Mouse (Mus musculus) forebrain, embryonic 15.5 days (tissue): Measurements from ENCODE around the gene Dlat. TPM values are rescaled to one million over a fixed set of nuclear protein-coding genes. Genes with fewer than 3 reads are reported as not detected.

Source experiments
- ATAC-seq: fragments of 200-750 bp; cut with Nextera tagmentation; replicated peaks from 2 replicates; pipeline ENCODE4 v1.8.0; 2017; ENCODE audit warnings: mild to moderate bottlenecking, moderate TSS enrichment, moderate library complexity
- H3K27ac ChIP-seq: fragments of 300-500 bp; sonication (generic); replicated peaks from 2 replicates; pipeline ENCODE4 v1.5.1; 2015; ENCODE audit warnings: mild to moderate bottlenecking, inconsistent platforms
- H3K27me3 ChIP-seq: fragments of 300-500 bp; sonication (generic); 2 replicates; pipeline ENCODE4 v1.6.1; 2015; ENCODE audit warnings: inconsistent platforms
- H3K36me3 ChIP-seq: fragments of 300-500 bp; sonication (generic); 2 replicates; pipeline ENCODE4 v1.6.1; 2015; ENCODE audit warnings: mild to moderate bottlenecking, inconsistent platforms
- H3K4me1 ChIP-seq: fragments of 300-500 bp; sonication (generic); 2 replicates; pipeline ENCODE4 v1.6.1; 2015; ENCODE audit warnings: inconsistent platforms
- H3K4me2 ChIP-seq: fragments of 300-500 bp; sonication (generic); replicated peaks from 2 replicates; pipeline ENCODE4 v1.6.1; 2015; ENCODE audit warnings: mild to moderate bottlenecking, inconsistent platforms
- H3K4me3 ChIP-seq: fragments of 300-500 bp; sonication (generic); 2 replicates; pipeline ENCODE4 v1.5.1; 2015; ENCODE audit warnings: mild to moderate bottlenecking, inconsistent platforms
- H3K9ac ChIP-seq: fragments of 300-500 bp; sonication (generic); replicated peaks from 2 replicates; pipeline ENCODE4 v1.6.1; 2015; ENCODE audit warnings: mild to moderate bottlenecking, inconsistent platforms
- H3K9me3 ChIP-seq: fragments of 300-500 bp; sonication (generic); 2 replicates; pipeline ENCODE4 v1.6.1; 2016; ENCODE audit warnings: inconsistent platforms
- WGBS: fragments of 180-500 bp; shearing (Covaris S2); methylation state at CpG from one replicate; pipeline ENCODE4 v1.1.7; 2015; ENCODE audit warnings: mixed read lengths; 5-methylcytosine and 5-hydroxymethylcytosine counted together
- polyA plus RNA-seq: library from polyadenylated mRNA; unstranded; fragments of >200 nt; fragmentation: Nextera tagmentation; extraction: Ambion mirVana; gene quantifications from 2 replicates; pipeline ENCODE4 v1.2.1, GENCODE M21; 2015

The Dlat gene
- polyA plus RNA-seq, 1 experiment from 2014 or later, result 43.9 TPM

GRCm38 (mm10) chr9:50686866-50687652 lies 27.5 kb upstream of the Dlat start:
- Histone ChIP-seq H3K27me3 (no peaks in the 10 kb centered on the region), H3K9me3 (no peaks in the 10 kb centered on the region), H3K4me2 (no peak overlapping the region), H3K36me3 (peaks cover 46% of the 10 kb centered on the region), H3K9ac (no peak overlapping the region), H3K4me3 (no peak overlapping the region), H3K27ac (no peak overlapping the region), H3K4me1 (no peaks in the 10 kb centered on the region)
- WGBS, result 83% methylated on average over 6 of the region's 6 CpGs
- ATAC-seq, result no peak

GRCm38 (mm10) chr9:50681727-50682126 lies 22.1 kb upstream of the Dlat start:
- Histone ChIP-seq H3K27ac (no peak overlapping the region), H3K4me1 (no peaks in the 10 kb centered on the region), H3K27me3 (no peaks in the 10 kb centered on the region), H3K36me3 (peaks cover 56% of the 10 kb centered on the region), H3K4me3 (no peak overlapping the region), H3K4me2 (no peak overlapping the region), H3K9me3 (no peaks in the 10 kb centered on the region), H3K9ac (no peak overlapping the region)
- ATAC-seq, result no peak
- WGBS, result 77% methylated on average over 7 of the region's 7 CpGs

DNA sequence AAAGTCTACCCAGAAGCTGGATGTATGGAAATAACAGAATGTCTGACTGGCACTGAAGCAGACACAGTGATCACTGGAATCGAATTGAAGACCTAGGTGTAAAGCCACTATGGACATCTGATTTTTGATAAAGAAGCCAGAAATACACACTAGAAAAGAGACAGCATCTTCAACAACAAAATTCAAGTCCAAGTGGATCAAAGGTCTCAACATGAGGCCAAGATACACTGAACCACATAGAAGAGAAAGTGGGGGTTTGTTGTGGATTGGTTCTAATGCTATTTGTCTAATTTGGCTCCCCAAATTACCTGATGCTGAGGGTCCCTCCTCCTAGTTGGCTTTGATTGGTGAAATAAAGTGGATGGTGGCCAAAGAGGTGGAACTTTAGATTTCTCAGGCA lies 19.8 kb upstream of the Dlat start:
- Histone ChIP-seq H3K9ac (no peak overlapping the region), H3K27me3 (no peaks in the 10 kb centered on the region), H3K9me3 (no peaks in the 10 kb centered on the region), H3K4me3 (no peak overlapping the region), H3K4me2 (no peak overlapping the region), H3K36me3 (peaks cover 43% of the 10 kb centered on the region), H3K27ac (no peak overlapping the region), H3K4me1 (no peaks in the 10 kb centered on the region)
- 90% methylated on average over 1 of the region's 1 CpGs for WGBS
- ATAC-seq, result no peak

GRCm38 (mm10) chr9:50674771-50675170 lies 15.2 kb upstream of the Dlat start:
- ATAC-seq, result no peak
- Histone ChIP-seq H3K27ac (no peak overlapping the region), H3K4me2 (no peak overlapping the region), H3K4me1 (no peaks in the 10 kb centered on the region), H3K36me3 (0 out of 2 replicates have a peak, but pooled peaks cover 2% of the 10 kb centered on the region), H3K9ac (no peak overlapping the region), H3K27me3 (no peaks in the 10 kb centered on the region), H3K9me3 (no peaks in the 10 kb centered on the region), H3K4me3 (no peak overlapping the region)
- WGBS, result 38% methylated on average over 1 of the region's 1 CpGs

DNA sequence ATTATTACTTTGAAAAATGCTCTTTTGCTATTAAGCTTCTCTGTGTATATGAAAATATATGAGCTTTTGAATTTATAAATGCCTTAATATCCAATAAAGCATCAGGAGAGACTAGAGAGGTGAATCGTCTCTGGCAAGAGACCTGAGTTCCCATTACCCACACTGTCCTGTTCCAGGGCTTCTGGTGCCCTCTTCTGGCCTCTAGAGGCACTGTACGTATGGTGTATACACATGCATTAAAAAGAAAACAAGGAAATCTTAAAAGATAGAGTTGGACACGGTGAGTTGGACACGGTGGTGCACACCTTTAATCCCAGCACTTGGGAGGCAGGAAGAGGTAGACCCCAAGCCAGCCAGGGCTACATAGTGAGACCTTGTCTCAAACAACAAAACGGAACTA lies 11.1 kb upstream of the Dlat start:
- no peaks in the 10 kb centered on the region for H3K27me3 ChIP-seq
- WGBS, result 27% methylated on average over 5 of the region's 5 CpGs
- H3K4me1 ChIP-seq, result no peaks in the 10 kb centered on the region
- no peak overlapping the region for H3K4me3 ChIP-seq
- ATAC-seq, result 0 out of 2 replicates have a peak, but pooled peaks have one; percentile 55
- no peak overlapping the region for H3K4me2 ChIP-seq
- H3K9me3 ChIP-seq, result no peaks in the 10 kb centered on the region
- no peak overlapping the region for H3K9ac ChIP-seq
- H3K36me3 ChIP-seq, result peaks cover 20% of the 10 kb centered on the region
- H3K27ac ChIP-seq, result no peak overlapping the region

DNA sequence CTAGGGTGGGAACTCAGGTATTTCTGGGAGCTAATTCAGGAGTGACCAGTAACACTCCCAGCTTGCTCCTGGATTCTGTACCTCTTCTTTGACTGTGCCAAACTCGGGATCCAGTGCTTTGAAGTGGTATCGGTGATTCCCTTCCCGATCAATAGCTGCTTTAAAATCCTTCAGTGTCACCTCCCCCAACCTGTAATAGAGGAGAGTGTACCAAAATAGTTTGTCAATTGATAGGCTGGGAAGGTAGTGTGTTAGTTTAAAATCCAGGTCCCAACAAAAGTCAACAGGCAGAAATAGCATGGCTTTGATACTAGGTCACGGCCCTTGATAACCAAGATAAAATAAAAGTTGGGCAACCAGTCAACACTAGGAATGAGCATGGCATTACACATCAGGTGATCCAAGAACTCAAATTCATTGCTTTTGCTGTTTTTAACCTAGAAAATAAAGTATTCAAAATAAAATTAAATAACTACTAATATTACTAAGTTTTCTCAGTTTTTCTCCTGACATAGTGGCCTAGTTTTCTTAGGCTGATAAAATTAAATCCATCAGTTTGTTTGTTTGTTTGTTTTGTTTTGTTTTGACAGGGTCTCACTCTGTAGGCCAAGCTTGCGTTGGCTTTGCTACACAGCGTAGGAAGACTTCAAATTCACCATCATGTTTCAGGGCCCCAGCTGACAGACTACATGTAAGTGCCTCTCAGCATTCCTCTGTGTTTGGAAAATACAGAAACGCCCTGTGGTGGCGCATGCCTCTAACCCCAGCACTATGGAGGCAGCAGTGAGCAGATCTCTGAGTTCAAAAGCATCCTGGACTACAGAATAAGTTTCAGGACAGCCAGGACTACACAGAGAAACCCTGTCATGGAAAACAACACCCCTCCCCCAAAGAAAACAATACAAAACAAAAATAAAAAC lies 8.3 kb upstream of the Dlat start:
- no peaks in the 10 kb centered on the region for H3K4me1 ChIP-seq
- 79% methylated on average over 8 of the region's 8 CpGs for WGBS

GRCm38 (mm10) chr9:50666442-50666841 lies 6.9 kb upstream of the Dlat start:
- H3K27me3 ChIP-seq, result no peaks in the 10 kb centered on the region
- no peak overlapping the region for H3K4me2 ChIP-seq
- 90% methylated on average over 6 of the region's 6 CpGs for WGBS
- no peak overlapping the region for H3K4me3 ChIP-seq
- H3K4me1 ChIP-seq, result no peaks in the 10 kb centered on the region
- ATAC-seq, result no peak
- H3K27ac ChIP-seq, result no peak overlapping the region
- H3K9me3 ChIP-seq, result no peaks in the 10 kb centered on the region
- no peak overlapping the region for H3K9ac ChIP-seq
- peaks cover 28% of the 10 kb centered on the region for H3K36me3 ChIP-seq

More for the DNA sequence above, 8.3 kb upstream of the Dlat start:
- no peaks in the 10 kb centered on the region for H3K9me3 ChIP-seq
- no peak overlapping the region for H3K27ac ChIP-seq
- no peak for ATAC-seq
- no peak overlapping the region for H3K4me2 ChIP-seq
- no peaks in the 10 kb centered on the region for H3K27me3 ChIP-seq
- no peak overlapping the region for H3K9ac ChIP-seq
- H3K4me3 ChIP-seq, result no peak overlapping the region
- peaks cover 28% of the 10 kb centered on the region for H3K36me3 ChIP-seq

DNA sequence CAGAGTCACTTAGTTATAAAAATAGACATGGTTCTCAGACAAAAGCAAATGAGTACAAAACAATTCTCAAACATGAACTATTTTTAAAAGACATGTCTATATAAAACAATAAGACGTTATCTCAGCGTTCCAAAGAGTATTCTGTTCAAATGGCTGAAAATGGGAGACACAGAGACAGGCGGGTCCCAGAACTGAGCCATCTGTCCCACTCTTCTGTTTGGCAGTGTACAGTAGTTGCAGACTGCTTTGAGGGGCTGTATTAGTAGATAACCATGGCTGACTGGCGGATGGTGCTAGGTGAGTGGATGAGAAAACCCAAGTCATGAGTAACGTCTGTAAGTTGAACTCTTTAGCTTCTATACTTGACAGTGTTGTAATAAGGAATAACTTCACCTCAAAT lies 5.2 kb upstream of the Dlat start:
- WGBS, result 86% methylated on average over 5 of the region's 5 CpGs
- Histone ChIP-seq H3K4me1 (peaks cover 6% of the 10 kb centered on the region), H3K27ac (no peak overlapping the region), H3K4me3 (no peak overlapping the region), H3K4me2 (no peak overlapping the region), H3K9ac (no peak overlapping the region), H3K9me3 (no peaks in the 10 kb centered on the region), H3K27me3 (no peaks in the 10 kb centered on the region), H3K36me3 (peaks cover 28% of the 10 kb centered on the region)
- no peak for ATAC-seq

GRCm38 (mm10) chr9:50660431-50660830 lies 851 bp upstream of the Dlat start:
- 13% methylated on average over 12 of the region's 12 CpGs for WGBS
- Histone ChIP-seq H3K27me3 (no peaks in the 10 kb centered on the region), H3K9me3 (no peaks in the 10 kb centered on the region), H3K27ac (no peak overlapping the region), H3K4me1 (peaks cover 19% of the 10 kb centered on the region), H3K9ac (peak overlapping the region; percentile 84), H3K4me2 (peak overlapping the region; percentile 72), H3K4me3 (peak overlapping the region; percentile 80), H3K36me3 (peaks cover 16% of the 10 kb centered on the region; the same call in 1 of the 2 replicates)
- ATAC-seq, result no peak

GRCm38 (mm10) chr9:50658941-50659388 lies 615 bp downstream of the Dlat start:
- H3K9me3 ChIP-seq, result no peaks in the 10 kb centered on the region

GRCm38 (mm10) chr9:50658391-50658790 lies 1.2 kb downstream of the Dlat start:
- 19% methylated on average over 5 of the region's 5 CpGs for WGBS
- peaks cover 20% of the 10 kb centered on the region for H3K36me3 ChIP-seq
- H3K4me1 ChIP-seq, result peaks cover 19% of the 10 kb centered on the region
- H3K9ac ChIP-seq, result peak overlapping the region; percentile 84
- H3K4me2 ChIP-seq, result peak overlapping the region; percentile 72
- peak overlapping the region; percentile 80 for H3K27ac ChIP-seq
- no peak for ATAC-seq
- H3K9me3 ChIP-seq, result no peaks in the 10 kb centered on the region
- no peaks in the 10 kb centered on the region for H3K27me3 ChIP-seq
- peak overlapping the region; percentile 80 for H3K4me3 ChIP-seq

More at GRCm38 (mm10) chr9:50658941-50659388, 615 bp downstream of the Dlat start:
- ATAC-seq, result no peak
- peak overlapping the region; percentile 72 for H3K4me2 ChIP-seq
- H3K27me3 ChIP-seq, result no peaks in the 10 kb centered on the region
- peaks cover 15% of the 10 kb centered on the region; the same call in 1 of the 2 replicates for H3K36me3 ChIP-seq
- under 1% methylated on average over 27 of the region's 28 CpGs for WGBS
- peak overlapping the region; percentile 84 for H3K9ac ChIP-seq
- H3K4me1 ChIP-seq, result peaks cover 19% of the 10 kb centered on the region
- peak overlapping the region; percentile 80 for H3K4me3 ChIP-seq
- peak overlapping the region; percentile 80 for H3K27ac ChIP-seq

DNA sequence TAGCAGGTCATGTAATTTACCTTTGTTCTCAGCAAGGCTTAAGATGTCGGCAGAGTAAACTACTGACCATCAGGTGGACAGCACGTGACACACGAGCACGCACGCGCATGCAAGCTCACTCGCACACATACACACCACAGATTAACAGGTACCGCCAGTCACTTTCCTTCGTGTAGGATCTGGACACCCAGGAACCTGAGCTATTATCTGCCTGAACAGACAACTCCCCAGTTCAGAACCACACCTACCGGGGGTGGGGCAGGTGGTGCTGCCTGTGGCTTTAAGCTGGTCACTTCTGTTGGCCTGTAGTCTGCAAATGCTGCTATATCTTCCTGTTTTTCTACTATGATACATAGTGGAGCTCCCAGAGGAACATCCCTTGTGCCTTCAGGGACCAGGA lies 9.1 kb downstream of the Dlat start:
- Histone ChIP-seq H3K36me3 (peaks cover 83% of the 10 kb centered on the region), H3K4me3 (no peak overlapping the region), H3K4me1 (no peaks in the 10 kb centered on the region), H3K27ac (no peak overlapping the region), H3K9me3 (no peaks in the 10 kb centered on the region), H3K27me3 (no peaks in the 10 kb centered on the region), H3K9ac (no peak overlapping the region), H3K4me2 (no peak overlapping the region)
- no peak for ATAC-seq
- 96% methylated on average over 10 of the region's 10 CpGs for WGBS
